Mouse (Mus musculus) kidney, embryonic 15.5 days (tissue): ENCODE data around the gene Adcy5. TPM values are rescaled to one million over a fixed set of nuclear protein-coding genes. Genes with fewer than 3 reads are reported as not detected.

ENCODE experiments used
- ATAC-seq: fragments of 200-750 bp; cut with Nextera tagmentation; replicated peaks from 2 replicates; pipeline ENCODE4 v1.8.0; 2017; ENCODE audit warnings: moderate TSS enrichment; ENCODE audit not compliant: low FRiP score
- H3K27ac ChIP-seq: fragments of 300-500 bp; sonication (generic); 2 replicates; pipeline ENCODE4 v1.5.1; 2015; ENCODE audit warnings: mild to moderate bottlenecking, inconsistent platforms
- H3K27me3 ChIP-seq: fragments of 300-500 bp; sonication (generic); 2 replicates; pipeline ENCODE4 v1.6.1; 2015; ENCODE audit warnings: inconsistent platforms
- H3K36me3 ChIP-seq: fragments of 300-500 bp; sonication (generic); 2 replicates; pipeline ENCODE4 v1.6.1; 2015; ENCODE audit warnings: inconsistent platforms
- H3K4me1 ChIP-seq: fragments of 300-500 bp; sonication (generic); 2 replicates; pipeline ENCODE4 v1.6.1; 2015; ENCODE audit warnings: inconsistent platforms
- H3K4me2 ChIP-seq: fragments of 300-500 bp; sonication (generic); 2 replicates; pipeline ENCODE4 v1.6.1; 2015; ENCODE audit warnings: moderate library complexity, mild to moderate bottlenecking, inconsistent platforms
- H3K4me3 ChIP-seq: fragments of 300-500 bp; sonication (generic); replicated peaks from 2 replicates; pipeline ENCODE4 v1.5.1; 2015; ENCODE audit warnings: mild to moderate bottlenecking, inconsistent platforms
- H3K9ac ChIP-seq: fragments of 300-500 bp; sonication (generic); 2 replicates; pipeline ENCODE4 v1.6.1; 2015; ENCODE audit warnings: mild to moderate bottlenecking, inconsistent platforms
- H3K9me3 ChIP-seq: fragments of 300-500 bp; sonication (generic); replicated peaks from 2 replicates; pipeline ENCODE4 v1.6.1; 2016; ENCODE audit warnings: inconsistent platforms
- WGBS: fragments of 180-500 bp; shearing (Covaris S2); methylation state at CpG from one replicate; pipeline ENCODE4 v1.1.7; 2015; ENCODE audit warnings: mixed read lengths; 5-methylcytosine and 5-hydroxymethylcytosine counted together
- polyA plus RNA-seq: library from polyadenylated mRNA; unstranded; fragments of >200 nt; fragmentation: Nextera tagmentation; extraction: Ambion mirVana; gene quantifications from 2 replicates; pipeline ENCODE4 v1.2.1, GENCODE M21; 2015

Adcy5 gene
- polyA plus RNA-seq, 1 experiment from 2014 or later: 0.87 TPM

- Histone ChIP-seq H3K27ac (no peak overlapping the region), H3K9ac (no peak overlapping the region), H3K4me3 (no peak overlapping the region), H3K27me3 (no peaks in the 10 kb centered on the region), H3K4me2 (no peak overlapping the region), H3K36me3 (no peaks in the 10 kb centered on the region), H3K4me1 (peaks cover 13% of the 10 kb centered on the region), H3K9me3 (no peaks in the 10 kb centered on the region)
- WGBS: 63% methylated on average over 7 of the region's 7 CpGs
- no peak for ATAC-seq
Measured at GRCm38 (mm10) chr16:35191271-35191670, 36.6 kb downstream of the Adcy5 start.

GRCm38 (mm10) chr16:35192471-35192870 is 37.8 kb downstream of the Adcy5 start:
- WGBS: 86% methylated on average over 4 of the region's 4 CpGs

GRCm38 (mm10) chr16:35193357-35193756 is 38.7 kb downstream of the Adcy5 start:
- Histone ChIP-seq H3K36me3 (no peaks in the 10 kb centered on the region), H3K27me3 (no peaks in the 10 kb centered on the region), H3K4me1 (peaks cover 13% of the 10 kb centered on the region), H3K4me2 (no peak overlapping the region), H3K27ac (no peak overlapping the region), H3K9me3 (no peaks in the 10 kb centered on the region), H3K4me3 (no peak overlapping the region), H3K9ac (no peak overlapping the region)
- 32% methylated on average over 3 of the region's 3 CpGs for WGBS
- peak; percentile 52; the same call in 1 of the 2 replicates for ATAC-seq

More at GRCm38 (mm10) chr16:35192471-35192870, 37.8 kb downstream of the Adcy5 start:
- Histone ChIP-seq H3K27me3 (no peaks in the 10 kb centered on the region), H3K36me3 (no peaks in the 10 kb centered on the region), H3K4me1 (peaks cover 13% of the 10 kb centered on the region), H3K9ac (no peak overlapping the region), H3K27ac (no peak overlapping the region), H3K4me2 (no peak overlapping the region), H3K4me3 (no peak overlapping the region), H3K9me3 (no peaks in the 10 kb centered on the region)
- no peak for ATAC-seq

- H3K27me3 ChIP-seq: no peaks in the 10 kb centered on the region
- H3K9me3 ChIP-seq: no peaks in the 10 kb centered on the region
- WGBS: 63% methylated on average over 6 of the region's 6 CpGs
- H3K36me3 ChIP-seq: no peaks in the 10 kb centered on the region
- H3K27ac ChIP-seq: peak overlapping the region; percentile 75
- no peak overlapping the region for H3K4me2 ChIP-seq
- H3K9ac ChIP-seq: no peak overlapping the region
- ATAC-seq: peak; percentile 43
- H3K4me3 ChIP-seq: no peak overlapping the region
- peaks cover 22% of the 10 kb centered on the region for H3K4me1 ChIP-seq
Measured at GRCm38 (mm10) chr16:35199721-35200431, 45.2 kb downstream of the Adcy5 start.

GRCm38 (mm10) chr16:35200432-35201142 is 45.9 kb downstream of the Adcy5 start:
- WGBS: 33% methylated on average over 9 of the region's 9 CpGs
- no peaks in the 10 kb centered on the region for H3K27me3 ChIP-seq
- no peak overlapping the region for H3K4me2 ChIP-seq
- peaks cover 23% of the 10 kb centered on the region for H3K4me1 ChIP-seq
- H3K9ac ChIP-seq: no peak overlapping the region
- H3K4me3 ChIP-seq: no peak overlapping the region
- H3K27ac ChIP-seq: peak overlapping the region; percentile 75
- no peaks in the 10 kb centered on the region for H3K9me3 ChIP-seq
- no peaks in the 10 kb centered on the region for H3K36me3 ChIP-seq
- peak; percentile 63 for ATAC-seq

- no peak overlapping the region for H3K9ac ChIP-seq
- H3K27ac ChIP-seq: no peak overlapping the region
- H3K36me3 ChIP-seq: no peaks in the 10 kb centered on the region
- no peak for ATAC-seq
- no peak overlapping the region for H3K4me2 ChIP-seq
- H3K27me3 ChIP-seq: no peaks in the 10 kb centered on the region
- WGBS: 80% methylated on average over 5 of the region's 5 CpGs
- peaks cover 29% of the 10 kb centered on the region for H3K4me1 ChIP-seq
- H3K4me3 ChIP-seq: no peak overlapping the region
- no peaks in the 10 kb centered on the region for H3K9me3 ChIP-seq
Measured at GRCm38 (mm10) chr16:35201281-35201680, 46.6 kb downstream of the Adcy5 start.

- H3K4me3 ChIP-seq: no peak overlapping the region
- no peak for ATAC-seq
- WGBS: 74% methylated on average over 1 of the region's 1 CpGs
- peaks cover 29% of the 10 kb centered on the region for H3K4me1 ChIP-seq
- no peaks in the 10 kb centered on the region for H3K9me3 ChIP-seq
- no peak overlapping the region for H3K9ac ChIP-seq
- H3K27ac ChIP-seq: no peak overlapping the region
- H3K27me3 ChIP-seq: no peaks in the 10 kb centered on the region
- no peak overlapping the region for H3K4me2 ChIP-seq
- H3K36me3 ChIP-seq: no peaks in the 10 kb centered on the region
Measured at GRCm38 (mm10) chr16:35203511-35203910, 48.8 kb downstream of the Adcy5 start.

GRCm38 (mm10) chr16:35205681-35206080 is 51.0 kb downstream of the Adcy5 start:
- ATAC-seq: no peak
- H3K27ac ChIP-seq: no peak overlapping the region
- no peaks in the 10 kb centered on the region for H3K27me3 ChIP-seq
- H3K4me1 ChIP-seq: peaks cover 15% of the 10 kb centered on the region
- WGBS: 66% methylated on average over 5 of the region's 5 CpGs
- H3K4me2 ChIP-seq: no peak overlapping the region
- no peaks in the 10 kb centered on the region for H3K36me3 ChIP-seq
- H3K4me3 ChIP-seq: no peak overlapping the region
- no peaks in the 10 kb centered on the region for H3K9me3 ChIP-seq
- H3K9ac ChIP-seq: no peak overlapping the region

GRCm38 (mm10) chr16:35206426-35206825 is 51.7 kb downstream of the Adcy5 start:
- no peak for ATAC-seq
- Histone ChIP-seq H3K4me3 (no peak overlapping the region), H3K36me3 (no peaks in the 10 kb centered on the region), H3K4me1 (peaks cover 9% of the 10 kb centered on the region; the same call in 1 of the 2 replicates), H3K27ac (no peak overlapping the region), H3K27me3 (no peaks in the 10 kb centered on the region), H3K9ac (no peak overlapping the region), H3K9me3 (no peaks in the 10 kb centered on the region), H3K4me2 (no peak overlapping the region)
- WGBS: 84% methylated on average over 6 of the region's 6 CpGs

- H3K36me3 ChIP-seq: no peaks in the 10 kb centered on the region
- H3K27ac ChIP-seq: no peak overlapping the region
- ATAC-seq: no peak
- no peaks in the 10 kb centered on the region for H3K27me3 ChIP-seq
- no peak overlapping the region for H3K9ac ChIP-seq
- no peak overlapping the region for H3K4me2 ChIP-seq
- H3K9me3 ChIP-seq: no peaks in the 10 kb centered on the region
- H3K4me1 ChIP-seq: peaks cover 12% of the 10 kb centered on the region; the same call in 1 of the 2 replicates
- WGBS: 74% methylated on average over 3 of the region's 3 CpGs
- no peak overlapping the region for H3K4me3 ChIP-seq
Measured at GRCm38 (mm10) chr16:35208796-35209195, 54.1 kb downstream of the Adcy5 start.

- H3K4me2 ChIP-seq: no peak overlapping the region
- ATAC-seq: no peak
- 86% methylated on average over 5 of the region's 5 CpGs for WGBS
Measured at GRCm38 (mm10) chr16:35209753-35210152, 55.1 kb downstream of the Adcy5 start.

GRCm38 (mm10) chr16:35215047-35215446 is 60.4 kb downstream of the Adcy5 start:
- Histone ChIP-seq H3K9ac (no peak overlapping the region), H3K9me3 (no peaks in the 10 kb centered on the region), H3K4me2 (no peak overlapping the region), H3K4me3 (no peak overlapping the region), H3K36me3 (no peaks in the 10 kb centered on the region), H3K27ac (peak overlapping the region; percentile 72), H3K4me1 (peaks cover 21% of the 10 kb centered on the region), H3K27me3 (no peaks in the 10 kb centered on the region)
- ATAC-seq: no peak; the same call in 1 of the 2 replicates
- WGBS: 36% methylated on average over 7 of the region's 7 CpGs

More at GRCm38 (mm10) chr16:35209753-35210152, 55.1 kb downstream of the Adcy5 start:
- Histone ChIP-seq H3K4me1 (peaks cover 12% of the 10 kb centered on the region), H3K36me3 (no peaks in the 10 kb centered on the region), H3K27ac (no peak overlapping the region), H3K9ac (no peak overlapping the region), H3K4me3 (no peak overlapping the region), H3K27me3 (no peaks in the 10 kb centered on the region), H3K9me3 (no peaks in the 10 kb centered on the region)
